Comparison of ENCODE assay signal across 8 mouse cellular contexts in the genomic region with DNA sequence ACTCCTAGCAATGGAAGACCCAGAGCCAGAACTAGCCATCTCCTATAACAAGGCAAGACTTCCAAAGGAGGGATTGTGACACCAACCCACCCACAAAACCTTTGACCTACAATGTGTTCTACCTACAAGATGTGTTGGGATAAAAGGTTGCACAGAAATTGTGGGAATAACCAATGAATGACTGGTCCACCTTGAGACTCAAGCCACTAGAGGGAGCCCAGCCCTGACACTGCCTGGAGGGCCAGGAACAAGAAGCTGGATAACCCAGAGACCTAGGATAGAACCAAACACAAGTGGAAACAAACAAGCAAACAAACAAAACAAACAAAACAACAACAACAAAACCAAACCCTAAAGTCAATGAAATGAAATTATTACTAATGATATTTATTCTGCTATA.
A peak's percentile ranks its signal among the peaks of the same experiment; 100 is the strongest.
DNase-seq lines count a peak whose midpoint lies in the region; ATAC-seq and TF ChIP-seq lines count a peak whose summit lies in the region.

No protein-coding gene starts in this region.

- no peaks in the 10 kb centered on the region for H3K4me1 ChIP-seq in forebrain, embryonic 14.5 days (ENCODE audit: control insufficient read depth, insufficient read depth, low read length)
- H3K4me1 ChIP-seq in forebrain, embryonic 16.5 days (replicated peaks; ENCODE audit: control insufficient read depth, insufficient read depth, low read length): no peaks in the 10 kb centered on the region

- peak; percentile 43 for TF ChIP-seq CTCF in left cerebral cortex, adult 2 months (IDR thresholded peaks at IDR 0.05)

- intact Hi-C loops in left cerebral cortex, adult 2 months (cut with DNase I): no loop called here
- intact Hi-C loops in left cerebral cortex, postnatal 14 days (cut with DNase I): no loop called here

- no peaks in the 10 kb centered on the region for H3K9me3 ChIP-seq in forebrain, embryonic 14.5 days (replicated peaks; ENCODE audit: control insufficient read depth, low read length)
- H3K9me3 ChIP-seq in forebrain, embryonic 16.5 days (ENCODE audit: control insufficient read depth, low read length): no peaks in the 10 kb centered on the region

- H3K4me3 ChIP-seq in forebrain, embryonic 14.5 days (ENCODE audit: low read depth, low read length): no peak overlapping the region
- no peak overlapping the region for H3K4me3 ChIP-seq in forebrain, embryonic 16.5 days (replicated peaks; ENCODE audit: low read length)
- H3K4me3 ChIP-seq in left cerebral cortex, adult 2 months: no peak overlapping the region

- ATAC-seq in forebrain, embryonic 14.5 days: no peak
- no peak for ATAC-seq in forebrain, embryonic 16.5 days

- no peak overlapping the region for H3K4me2 ChIP-seq in forebrain, embryonic 14.5 days (ENCODE audit: low read length)
- H3K4me2 ChIP-seq in forebrain, embryonic 16.5 days (ENCODE audit: low read length): no peak overlapping the region

- DNase-seq in forebrain, embryonic 14.5 days (ENCODE audit: low spot score): peak; percentile 15
- no peak for DNase-seq in left cerebral cortex, adult 2 months (ENCODE audit: extremely low spot score in 1 of 2, low spot score in 2 of 2)
- DNase-seq in left cerebral cortex, postnatal 14 days (ENCODE audit: low spot score in 2 of 2): no peak
- peak; percentile 52 for DNase-seq in adrenal gland, postnatal 25 days
- peak; percentile 37 for DNase-seq in lung, postnatal 10 days
- no peak for DNase-seq in right cerebral cortex, postnatal 14 days
- DNase-seq in layer of hippocampus, postnatal 36 days: no peak

- H3K27ac ChIP-seq in forebrain, embryonic 14.5 days (ENCODE audit: low read depth, low read length): no peak overlapping the region
- H3K27ac ChIP-seq in forebrain, embryonic 16.5 days (ENCODE audit: low read length): no peak overlapping the region
- H3K27ac ChIP-seq in left cerebral cortex, adult 2 months: no peak overlapping the region

- no peak overlapping the region for H3K9ac ChIP-seq in forebrain, embryonic 14.5 days (ENCODE audit: low read length)
- no peak overlapping the region for H3K9ac ChIP-seq in forebrain, embryonic 16.5 days (replicated peaks; ENCODE audit: low read depth, low read length)

- no peaks in the 10 kb centered on the region for H3K36me3 ChIP-seq in forebrain, embryonic 14.5 days (ENCODE audit: control insufficient read depth, insufficient read depth, low read length)
- no peaks in the 10 kb centered on the region for H3K36me3 ChIP-seq in forebrain, embryonic 16.5 days (ENCODE audit: control insufficient read depth, insufficient read depth)

- no peaks in the 10 kb centered on the region for H3K27me3 ChIP-seq in forebrain, embryonic 14.5 days (replicated peaks; ENCODE audit: control insufficient read depth, insufficient read depth, low read length)
- H3K27me3 ChIP-seq in forebrain, embryonic 16.5 days (replicated peaks; ENCODE audit: control insufficient read depth, insufficient read depth, low read length): no peaks in the 10 kb centered on the region

Comparison
In these comparisons a context has a peak if more than half of its experiments do, and no peak if none do; other contexts are left out.
1. DNase-seq: peak in forebrain, embryonic 14.5 days (single experiment), adrenal gland, postnatal 25 days (single experiment) and lung, postnatal 10 days (single experiment); none in left cerebral cortex, adult 2 months (0 of 2), left cerebral cortex, postnatal 14 days (0 of 2), right cerebral cortex, postnatal 14 days (single experiment) and layer of hippocampus, postnatal 36 days (0 of 2).